Mouse (Mus musculus) cerebellum, postnatal 36 days (tissue): Measurements from ENCODE around the gene Zfp467.

Experiments used
- DNase-seq, 2 experiments: peaks; one replicate each; pipeline ENCODE4 v3.0.0; 2021 to 2022; ENCODE audit warnings: mixed read lengths in 2 of 2

Gene Zfp467

GRCm38 (mm10) chr6:48445181-48446101 is at the start of gene Zfp467:
Zfp467 (minus strand) TSS chr6:48445825.
- DNase-seq, result peak; percentile 63 to 65

GRCm38 (mm10) chr6:48493136-48493730 is 47.6 kb upstream of the Zfp467 start:
- no peak for DNase-seq

- no peak for DNase-seq
Measured at GRCm38 (mm10) chr6:48491361-48491760, 45.7 kb upstream of the Zfp467 start.

- DNase-seq, result peak; percentile 21 to 23
Measured at GRCm38 (mm10) chr6:48489741-48490140, 44.1 kb upstream of the Zfp467 start.

GRCm38 (mm10) chr6:48487747-48488725 is 42.4 kb upstream of the Zfp467 start:
- no peak for DNase-seq

DNA sequence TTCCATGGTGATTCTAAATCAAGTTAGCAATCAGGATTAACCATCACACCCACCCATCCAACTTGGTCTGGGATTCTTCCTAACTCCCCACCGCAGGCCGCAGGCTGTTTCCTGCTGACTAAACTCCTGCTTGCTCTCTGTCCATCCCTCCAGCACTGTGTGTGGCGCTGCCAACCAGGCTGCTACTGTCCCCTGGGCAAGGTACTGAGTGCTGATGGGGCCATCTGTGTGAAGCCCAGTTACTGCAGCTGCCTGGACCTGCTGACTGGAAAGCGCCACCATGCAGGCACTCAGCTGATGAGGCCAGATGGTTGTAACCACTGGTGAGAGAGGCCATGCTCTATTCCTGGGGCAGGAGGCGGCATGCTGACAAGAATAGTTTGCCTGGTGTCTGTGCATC is 36.9 kb upstream of the Zfp467 start:
- DNase-seq, result no peak

GRCm38 (mm10) chr6:48478446-48478845 is 32.8 kb upstream of the Zfp467 start:
- DNase-seq, result no peak

DNA sequence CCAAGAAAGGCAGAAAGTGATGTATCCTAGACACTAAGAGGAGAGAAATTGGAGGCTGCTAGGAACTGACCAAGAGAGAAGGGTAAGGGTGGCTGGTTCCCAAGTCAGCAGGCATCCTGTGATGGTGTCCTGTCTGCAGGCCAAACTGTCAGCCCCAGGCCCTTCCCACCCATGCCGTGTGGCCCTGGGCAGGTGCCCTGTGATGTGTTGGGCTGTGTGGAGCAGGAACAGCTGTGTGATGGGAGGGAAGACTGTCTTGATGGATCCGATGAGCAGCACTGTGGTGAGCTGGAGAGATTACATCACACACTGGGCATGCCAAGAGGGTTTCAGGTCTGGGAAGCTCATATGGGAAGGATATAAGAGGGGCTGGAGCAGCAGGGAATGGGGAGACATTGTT is 25.1 kb upstream of the Zfp467 start:
- no peak for DNase-seq

- peak; percentile 19 to 22 for DNase-seq
Measured at GRCm38 (mm10) chr6:48467490-48467889, 21.9 kb upstream of the Zfp467 start.

GRCm38 (mm10) chr6:48466715-48467114 is 21.1 kb upstream of the Zfp467 start:
- no peak for DNase-seq

GRCm38 (mm10) chr6:48464966-48465679 is 19.5 kb upstream of the Zfp467 start:
- DNase-seq, result no peak

DNA sequence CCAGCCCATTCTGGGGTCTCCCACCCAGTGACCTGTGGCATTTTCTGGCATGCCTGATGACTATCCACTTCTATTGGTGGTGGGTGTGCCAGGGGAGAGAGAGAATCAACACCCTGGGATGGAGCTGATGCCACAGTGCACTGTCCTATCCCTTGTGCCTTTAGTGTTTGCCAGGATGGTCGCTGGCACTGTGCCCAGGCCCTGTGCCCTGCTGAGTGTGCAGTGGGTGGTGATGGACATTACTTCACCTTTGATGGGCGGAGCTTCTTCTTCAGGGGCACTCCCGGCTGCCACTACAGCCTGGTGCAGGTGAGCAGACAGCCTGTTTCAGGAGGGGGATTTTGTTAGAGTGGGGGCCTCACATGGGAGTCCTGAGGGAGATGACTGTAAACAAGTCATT is 7.1 kb upstream of the Zfp467 start:
- DNase-seq, result peak in 1 of 2 experiments; percentile 32

- DNase-seq, result no peak
Measured at GRCm38 (mm10) chr6:48452151-48452550, 6.5 kb upstream of the Zfp467 start.

DNA sequence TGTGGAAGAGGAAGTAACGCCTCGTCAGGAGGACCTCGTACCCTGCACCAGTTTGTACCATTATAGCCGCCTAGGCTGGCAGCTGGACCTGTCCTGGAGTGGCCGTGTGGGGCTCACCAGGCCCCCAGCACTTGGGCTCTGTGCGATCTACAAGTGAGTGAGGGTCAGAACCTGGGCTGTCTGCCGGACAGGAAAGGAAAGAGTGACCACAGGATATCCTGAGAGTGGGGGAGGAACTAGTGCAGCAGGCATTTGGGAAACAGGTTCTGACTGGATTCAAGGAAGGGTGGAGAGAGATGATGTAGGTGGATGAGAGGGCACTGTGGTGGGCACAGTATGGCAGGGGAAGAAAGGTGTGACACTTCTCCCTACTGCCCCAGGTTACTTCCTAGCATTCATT is 2.9 kb upstream of the Zfp467 start:
- no peak for DNase-seq

DNA sequence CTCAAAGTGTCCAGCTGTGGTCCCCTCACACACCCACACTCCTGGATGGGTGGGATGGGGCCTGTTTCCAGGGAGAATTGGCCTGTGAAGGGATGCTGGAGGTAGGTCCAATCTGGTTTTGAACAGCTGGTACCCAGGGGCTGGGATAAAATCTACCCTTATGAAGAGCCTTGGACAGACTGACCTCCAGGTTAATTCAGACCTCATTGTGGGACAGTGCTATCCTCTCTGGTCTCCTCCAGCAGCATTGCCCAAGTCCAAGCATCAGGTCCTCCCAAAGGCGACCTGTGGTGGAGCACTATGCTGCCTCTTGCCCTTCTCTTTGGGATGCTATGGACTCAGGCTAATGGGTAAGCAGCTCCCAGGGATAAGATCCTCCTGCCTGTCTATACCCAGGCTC is 2.3 kb upstream of the Zfp467 start, which contains the start of gene Sspo:
Gene Sspo, plus strand, starts transcription at position 301 of the 400 bp plus-strand sequence.
- DNase-seq, result no peak

- no peak for DNase-seq
Measured at GRCm38 (mm10) chr6:48446896-48447295, 1.3 kb upstream of the Zfp467 start.

GRCm38 (mm10) chr6:48446256-48446655 is 631 bp upstream of the Zfp467 start:
- no peak for DNase-seq

DNA sequence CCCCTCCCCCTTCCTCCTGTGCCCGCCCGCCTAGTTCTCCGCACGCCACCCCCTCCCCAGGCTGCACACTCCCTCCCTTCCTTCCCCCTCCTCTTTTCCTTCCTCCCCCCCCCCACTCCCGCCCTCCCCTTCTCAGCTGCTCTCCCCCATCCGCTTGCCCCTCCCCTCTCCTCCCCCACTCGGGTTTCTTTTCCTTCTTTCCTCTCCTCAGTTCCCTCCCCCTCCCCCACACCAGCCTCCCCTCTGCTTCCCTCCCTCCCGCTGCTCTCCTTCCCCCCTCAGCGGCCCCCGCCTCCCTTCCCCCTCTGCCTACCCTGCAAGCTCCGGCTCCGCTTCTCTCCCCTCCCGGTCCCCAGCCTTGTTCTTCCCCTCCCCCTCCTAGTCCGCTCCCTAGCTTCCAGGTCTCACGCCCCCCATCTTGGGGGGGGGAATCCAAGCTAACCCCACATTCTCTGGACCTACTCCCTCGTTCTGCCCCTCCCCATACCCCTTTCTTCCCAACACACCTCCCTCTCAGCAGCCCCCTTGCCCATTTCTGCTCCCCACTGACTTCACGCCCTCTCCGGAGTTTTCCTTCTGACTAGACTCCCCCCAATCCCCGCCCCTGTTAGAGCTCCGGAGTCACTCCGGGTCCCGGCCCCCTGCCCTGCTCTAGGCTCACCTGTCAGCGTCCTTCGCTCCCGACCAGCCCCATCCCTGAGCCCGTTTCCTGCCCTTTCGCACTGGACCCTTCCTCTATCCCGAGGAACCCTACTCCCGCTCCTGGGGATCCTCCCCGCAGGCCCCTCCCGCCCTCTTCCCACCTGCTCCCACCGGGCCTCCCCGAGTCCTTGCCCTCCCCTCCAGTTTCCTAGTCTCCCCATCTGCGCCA is 1.1 kb downstream of the Zfp467 start:
- DNase-seq, result peak; percentile 53 to 75

GRCm38 (mm10) chr6:48443592-48444309 is 1.9 kb downstream of the Zfp467 start:
- peak; percentile 82 to 92 for DNase-seq

GRCm38 (mm10) chr6:48440306-48441014 is 5.2 kb downstream of the Zfp467 start:
- no peak for DNase-seq
